Mouse (Mus musculus) liver, adult 2 months (tissue): Measurements from ENCODE around the gene Arid4b.

Source experiments
- CTCF ChIP-seq: fragments of 200-500 bp; IDR thresholded peaks from 2 replicates; pipeline ENCODE4 v1.5.1; 2011; ENCODE audit warnings: low read depth, low read length, control low read depth
- POLR2A ChIP-seq: fragments of 200-500 bp; IDR thresholded peaks from 2 replicates; pipeline ENCODE4 v1.6.1; 2011; ENCODE audit warnings: low read length, control low read depth; ENCODE audit not compliant: insufficient read depth; ENCODE audit errors: extremely low read depth

- TF ChIP-seq CTCF (no peak), POLR2A (no peak)
Measured at GRCm38 (mm10) chr13:14103026-14103425, 40.0 kb downstream of the Arid4b start.
